Mouse (Mus musculus): ENCODE measurements around the gene Ampd2. TPM values are rescaled to one million over a fixed set of nuclear protein-coding genes. Genes with fewer than 3 reads are reported as not detected.

Gene Ampd2
- polyA plus RNA-seq (2017; shearing (Covaris generic)) = 10 to 100 TPM; 25.3 to 34.2 TPM

DNA sequence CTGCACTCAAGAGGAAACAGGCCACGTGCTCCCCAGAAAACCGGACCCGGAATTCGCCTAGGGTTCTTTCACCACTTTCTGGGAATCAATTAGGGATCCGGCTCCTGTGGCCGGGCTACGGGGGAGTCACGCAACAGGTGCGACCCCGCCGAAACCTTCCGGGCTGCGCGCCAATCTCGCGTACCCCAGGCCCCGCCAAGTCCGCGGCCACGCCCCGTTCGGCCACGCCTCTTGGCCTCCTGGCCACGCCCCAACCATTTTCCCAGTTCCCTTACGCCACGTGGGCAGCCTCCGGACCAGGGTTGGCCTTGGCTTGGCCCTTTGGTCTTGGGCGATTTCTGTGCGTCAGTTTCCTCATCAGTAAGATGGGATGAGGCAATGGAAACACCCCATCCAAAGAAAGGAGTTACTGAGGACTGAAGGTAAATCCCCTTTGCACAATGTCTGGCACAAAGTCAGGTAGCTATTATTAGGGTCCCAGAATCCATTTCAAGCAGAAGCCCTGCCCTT, at the start of gene Ampd2:
TSS of gene Ampd2 (minus strand) at position 182 of the 510 bp plus-strand sequence.

GRCm38 (mm10) chr3:108092536-108093115, 6.2 kb upstream of the Ampd2 start, which contains the start of gene Gnat2:
Gene Gnat2, plus strand, starts transcription at chr3:108092789.

DNA sequence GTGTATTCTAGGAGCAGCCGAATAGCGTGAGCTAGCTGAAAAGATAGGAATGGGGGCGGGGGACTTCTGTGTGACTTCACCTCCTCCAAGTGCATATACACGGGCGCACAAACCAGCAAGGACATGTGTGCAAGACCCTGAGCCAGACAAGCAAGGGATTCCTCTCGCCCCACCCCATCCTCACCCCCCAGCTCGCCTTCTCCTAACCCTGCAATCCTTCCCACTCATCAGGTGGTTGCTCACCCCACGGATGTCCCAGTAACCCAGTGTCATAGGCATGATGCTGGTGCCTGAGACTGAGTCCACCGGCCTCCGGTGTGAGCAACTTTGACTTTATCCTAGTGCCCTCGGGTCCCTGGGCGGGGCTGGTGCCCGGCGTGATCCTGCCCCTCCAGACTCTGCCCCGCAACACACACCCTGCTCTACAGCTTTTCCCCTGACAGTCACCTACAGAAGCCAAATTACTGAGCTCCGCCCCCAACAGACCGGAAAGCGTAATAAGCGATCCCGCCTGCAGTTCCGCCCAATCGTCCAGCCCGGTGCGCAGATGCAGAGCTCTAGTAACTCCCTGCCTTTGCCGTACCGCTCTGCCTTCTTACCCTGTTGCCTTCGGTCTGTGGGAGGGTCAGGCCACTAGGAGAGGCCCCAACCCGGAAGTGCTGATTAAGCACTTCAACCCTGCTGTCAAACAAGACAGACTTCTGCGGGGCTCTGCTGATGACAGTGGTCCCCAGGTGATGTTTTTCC, 41.9 kb downstream of the Ampd2 start, which contains the start of gene Gstm4:
TSS of gene Gstm4 (minus strand) at position 501 of the 747 bp plus-strand sequence.

Other genes starting within 250 kb of the Ampd2 start
- not detected for gene Eps8l3, start 209.4 kb downstream of the Ampd2 start, polyA plus RNA-seq (2017; shearing (Covaris generic))
- gene Gstm5, start 190.8 kb downstream of the Ampd2 start, polyA plus RNA-seq (2017; shearing (Covaris generic)) = 1 to 10 TPM; 1.4 to 2.0 TPM
- gene Gstm7, start 154.8 kb downstream of the Ampd2 start, polyA plus RNA-seq (2017; shearing (Covaris generic)) = under 1 TPM; 0.33 to 0.62 TPM
- gene Gstm6, start 142.9 kb downstream of the Ampd2 start, polyA plus RNA-seq (2017; shearing (Covaris generic)) = under 1 TPM in 1 of 2 experiments, not detected in 1; 0.26 TPM
- not detected for gene Gstm3, start 117.4 kb downstream of the Ampd2 start, polyA plus RNA-seq (2017; shearing (Covaris generic))
- gene Gstm2, start 100.2 kb downstream of the Ampd2 start, polyA plus RNA-seq (2017; shearing (Covaris generic)) = not detected
- gene Gstm1, start 68.7 kb downstream of the Ampd2 start, polyA plus RNA-seq (2017; shearing (Covaris generic)) = 1 to 10 TPM; 2.9 to 3.6 TPM
- gene Gstm4, start 41.8 kb downstream of the Ampd2 start, polyA plus RNA-seq (2017; shearing (Covaris generic)) = 1 to 10 TPM; 7.1 to 8.8 TPM
- gene Gnat2, start 6.1 kb upstream of the Ampd2 start, polyA plus RNA-seq (2017; shearing (Covaris generic)) = not detected
- gene Gnai3, start 59.5 kb upstream of the Ampd2 start, polyA plus RNA-seq (2017; shearing (Covaris generic)) = 100 to 1,000 TPM; 166 to 167 TPM
- under 1 TPM in 1 of 2 experiments, not detected in 1; 0.15 TPM for gene Gpr61, start 68.2 kb upstream of the Ampd2 start, polyA plus RNA-seq (2017; shearing (Covaris generic))
- 1 to 10 TPM; 1.4 to 2.0 TPM for gene Amigo1, start 99.7 kb upstream of the Ampd2 start, polyA plus RNA-seq (2017; shearing (Covaris generic))
- gene Cyb561d1, start 114.6 kb upstream of the Ampd2 start, polyA plus RNA-seq (2017; shearing (Covaris generic)) = 10 to 100 TPM; 15.8 to 16.9 TPM
- gene Atxn7l2, start 124.3 kb upstream of the Ampd2 start, polyA plus RNA-seq (2017; shearing (Covaris generic)) = 1 to 10 TPM; 7.7 to 8.3 TPM
- gene Sypl2, start 140.0 kb upstream of the Ampd2 start, polyA plus RNA-seq (2017; shearing (Covaris generic)) = not detected
- 100 to 1,000 TPM; 169 to 196 TPM for gene Psma5, start 170.3 kb upstream of the Ampd2 start, polyA plus RNA-seq (2017; shearing (Covaris generic))
- gene Sort1, start 197.4 kb upstream of the Ampd2 start, polyA plus RNA-seq (2017; shearing (Covaris generic)) = under 1 TPM; 0.23 to 0.43 TPM

Data from activated CD4-positive, CD25-positive, alpha-beta regulatory T cell (primary cell).